Mouse (Mus musculus) hematopoietic multipotent progenitor cell, adult 10-12 weeks (in vitro differentiated cells): Measurements from ENCODE around the gene Arsb. TPM values are rescaled to one million over a fixed set of nuclear protein-coding genes. Genes with fewer than 3 reads are reported as not detected.

ENCODE experiments used
- polyA plus RNA-seq: library from polyadenylated mRNA; stranded (reverse); fragments of >175 nt; gene quantifications from 2 replicates; pipeline ENCODE4 v1.2.3, GENCODE M21; 2012; ENCODE audit warnings: low replicate concordance

Arsb gene
- polyA plus RNA-seq, result 28.4 and 69.2 TPM in 2 replicates

GRCm38 (mm10) chr13:93771588-93772278 is at the start of gene Arsb:
Gene Arsb, plus strand, starts transcription at chr13:93771630.

Other genes starting within 250 kb of the Arsb start
- not detected in 2 replicates for gene Bhmt, start 133.7 kb upstream of the Arsb start, polyA plus RNA-seq
- not detected in 2 replicates for gene Bhmt2, start 97.3 kb upstream of the Arsb start, polyA plus RNA-seq
- not detected in 2 replicates for gene Dmgdh, start 97.2 kb upstream of the Arsb start, polyA plus RNA-seq